Mouse (Mus musculus) intestine, embryonic 14.5 days (tissue): Measurements from ENCODE around the gene Pcgf2. TPM values are rescaled to one million over a fixed set of nuclear protein-coding genes. Genes with fewer than 3 reads are reported as not detected.
"Not testable (repeated sequence)": the region's sequence is repeated elsewhere in the genome, so short reads cannot be mapped to it uniquely, and the experiment has no call there.

Source experiments
- ATAC-seq: fragments of 200-750 bp; cut with Nextera tagmentation; replicated peaks from 2 replicates; pipeline ENCODE4 v1.8.0; 2017; ENCODE audit warnings: low read depth, moderate number of reproducible peaks, moderate TSS enrichment, moderate library complexity; ENCODE audit not compliant: low FRiP score, low TSS enrichment
- DNase-seq: peaks from one replicate; pipeline ENCODE4 v3.0.0-alpha.2; 2018; ENCODE audit warnings: low spot score
- H3K27ac ChIP-seq: fragments of 300-500 bp; sonication (generic); 2 replicates; pipeline ENCODE4 v1.5.1; 2014; ENCODE audit warnings: low read depth, mild to moderate bottlenecking, control low read depth
- H3K27me3 ChIP-seq: fragments of 300-500 bp; sonication (generic); replicated peaks from 2 replicates; pipeline ENCODE4 v1.6.1; 2014; ENCODE audit warnings: low read length, control low read depth; ENCODE audit not compliant: control insufficient read depth, insufficient read depth
- H3K36me3 ChIP-seq: fragments of 300-500 bp; sonication (generic); 2 replicates; pipeline ENCODE4 v1.6.1; 2014; ENCODE audit warnings: low read length, control low read depth; ENCODE audit not compliant: control insufficient read depth, insufficient read depth
- H3K4me1 ChIP-seq: fragments of 300-500 bp; sonication (generic); replicated peaks from 2 replicates; pipeline ENCODE4 v1.6.1; 2014; ENCODE audit warnings: low read length, control low read depth, mixed read lengths; ENCODE audit not compliant: control insufficient read depth, insufficient read depth
- H3K4me2 ChIP-seq: fragments of 300-500 bp; sonication (generic); 2 replicates; pipeline ENCODE4 v1.6.1; 2014; ENCODE audit warnings: low read length
- H3K4me3 ChIP-seq: fragments of 300-500 bp; sonication (generic); 2 replicates; pipeline ENCODE4 v1.5.1; 2014; ENCODE audit warnings: low read depth, low read length, control low read depth, mixed read lengths
- H3K9ac ChIP-seq: fragments of 300-500 bp; sonication (generic); 2 replicates; pipeline ENCODE4 v1.6.1; 2014; ENCODE audit warnings: mild to moderate bottlenecking, low read length
- H3K9me3 ChIP-seq: fragments of 300-500 bp; sonication (generic); 2 replicates; pipeline ENCODE4 v1.6.1; 2016; ENCODE audit warnings: low read length, control low read depth; ENCODE audit not compliant: control insufficient read depth
- WGBS: fragments of 180-500 bp; shearing (Covaris S2); extraction: QIAGEN DNeasy Blood & Tissue Kit; methylation state at CpG from one replicate; pipeline ENCODE4 v1.1.7; 2014; 5-methylcytosine and 5-hydroxymethylcytosine counted together
- polyA plus RNA-seq: library from polyadenylated mRNA; unstranded; fragments of >200 nt; fragmentation: Nextera tagmentation; extraction: Ambion mirVana; gene quantifications from 2 replicates; pipeline ENCODE4 v1.2.1, GENCODE M21; 2014

Gene Pcgf2
- polyA plus RNA-seq, 1 experiment from 2014 or later = 19.7 TPM

DNA sequence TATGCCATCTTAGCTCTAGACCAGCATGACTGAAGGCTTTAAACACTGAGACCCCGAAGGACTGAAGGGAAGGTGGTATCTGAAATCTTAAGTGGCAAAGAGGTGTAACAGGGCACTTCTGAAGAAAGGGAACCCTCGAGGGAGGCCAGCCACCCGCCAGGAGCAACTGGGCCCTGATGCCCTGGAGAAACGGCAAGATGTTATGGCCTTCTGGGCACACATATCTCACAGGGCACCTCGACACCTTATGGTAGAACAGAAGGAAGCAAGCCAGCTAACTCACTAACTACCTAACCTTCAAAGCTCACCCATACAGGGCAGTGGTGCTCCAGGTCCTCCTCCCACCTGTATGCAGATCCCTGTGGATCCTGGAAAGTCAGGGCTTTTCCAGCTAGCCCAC lies 41.9 kb upstream of the Pcgf2 start:
- 93% methylated on average over 5 of the region's 5 CpGs for WGBS
- DNase-seq (no peak), ATAC-seq (no peak)
- H3K9me3 ChIP-seq = no peaks in the 10 kb centered on the region
- no peak overlapping the region for H3K4me2 ChIP-seq
- H3K27me3 ChIP-seq = no peaks in the 10 kb centered on the region
- H3K9ac ChIP-seq = no peak overlapping the region
- H3K36me3 ChIP-seq = peaks cover 10% of the 10 kb centered on the region
- no peak overlapping the region for H3K27ac ChIP-seq
- no peak overlapping the region for H3K4me3 ChIP-seq
- peaks cover 18% of the 10 kb centered on the region for H3K4me1 ChIP-seq

DNA sequence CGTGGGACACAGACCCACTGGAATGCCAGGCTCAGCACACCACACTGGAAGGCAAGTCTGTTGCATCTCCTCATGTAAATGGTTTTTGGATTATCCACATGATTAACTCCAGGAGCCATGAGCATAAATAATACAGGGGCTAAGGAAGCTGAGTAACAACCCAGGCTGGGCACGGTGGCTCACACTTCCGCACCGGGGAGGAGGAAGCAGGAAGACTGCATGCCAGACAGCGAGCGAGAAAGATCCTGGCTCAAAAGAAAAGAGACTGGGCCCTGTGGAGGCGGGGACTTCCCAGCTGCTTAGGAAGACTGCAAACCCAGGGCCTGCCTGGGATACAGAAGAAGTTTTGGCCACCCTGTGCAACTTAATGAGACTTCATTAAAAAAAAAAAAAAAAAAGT lies 39.9 kb upstream of the Pcgf2 start:
- Histone ChIP-seq H3K9ac (no peak overlapping the region), H3K27ac (no peak overlapping the region), H3K9me3 (no peaks in the 10 kb centered on the region), H3K4me3 (no peak overlapping the region), H3K4me2 (no peak overlapping the region), H3K27me3 (no peaks in the 10 kb centered on the region), H3K4me1 (peaks cover 18% of the 10 kb centered on the region), H3K36me3 (no peaks in the 10 kb centered on the region)
- no peak for ATAC-seq
- 50% methylated on average over 7 of the region's 7 CpGs for WGBS
- no peak for DNase-seq

DNA sequence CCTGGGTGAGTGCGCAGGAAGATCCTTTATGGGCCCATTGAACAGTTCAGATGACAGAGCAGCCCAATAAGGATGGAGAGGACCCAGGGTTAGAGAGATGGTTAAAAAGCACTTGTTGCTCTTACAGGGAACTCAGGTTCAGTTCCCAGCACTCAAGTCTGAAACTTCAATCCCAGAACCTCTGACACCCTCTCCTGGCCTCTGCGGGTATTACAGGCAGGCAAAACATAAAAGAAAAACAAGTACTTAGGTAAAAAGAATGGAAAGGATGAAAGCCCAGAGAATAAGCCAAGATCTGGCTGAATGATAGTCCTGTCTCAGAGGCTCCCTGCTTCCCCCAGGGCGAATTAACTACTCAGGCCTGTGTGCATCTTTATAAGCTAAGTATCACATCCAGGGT lies 38.9 kb upstream of the Pcgf2 start:
- Histone ChIP-seq H3K4me2 (no peak overlapping the region), H3K9me3 (no peaks in the 10 kb centered on the region), H3K36me3 (no peaks in the 10 kb centered on the region), H3K9ac (no peak overlapping the region), H3K4me1 (peaks cover 18% of the 10 kb centered on the region), H3K4me3 (no peak overlapping the region), H3K27ac (no peak overlapping the region), H3K27me3 (no peaks in the 10 kb centered on the region)
- no peak for DNase-seq
- no peak for ATAC-seq
- WGBS = 92% methylated on average over 3 of the region's 3 CpGs

DNA sequence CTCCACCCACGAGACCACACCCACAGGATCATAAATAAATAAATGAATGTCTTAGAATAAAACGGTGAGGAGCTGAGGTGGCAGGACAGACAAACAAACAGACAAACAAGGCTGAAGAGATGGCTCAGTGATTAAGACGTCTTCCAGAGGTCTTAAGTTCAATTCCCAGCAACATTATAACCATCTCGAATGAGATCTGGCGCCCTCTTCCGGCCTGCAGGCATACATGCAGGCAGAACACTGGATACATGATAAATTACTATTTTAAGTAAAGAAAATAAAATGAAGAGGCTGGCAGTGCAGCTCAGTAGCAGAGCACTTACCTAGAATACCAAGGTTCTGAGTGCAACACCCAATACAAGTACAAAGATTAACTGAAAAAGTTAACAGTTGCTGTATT lies 38.4 kb upstream of the Pcgf2 start:
- Histone ChIP-seq H3K4me3 (no peak overlapping the region), H3K27me3 (no peaks in the 10 kb centered on the region), H3K27ac (no peak overlapping the region), H3K4me1 (peaks cover 20% of the 10 kb centered on the region), H3K36me3 (no peaks in the 10 kb centered on the region), H3K4me2 (no peak overlapping the region), H3K9me3 (no peaks in the 10 kb centered on the region), H3K9ac (no peak overlapping the region)
- WGBS = 65% methylated on average over 6 of the region's 6 CpGs
- ATAC-seq (no peak), DNase-seq (no peak)

DNA sequence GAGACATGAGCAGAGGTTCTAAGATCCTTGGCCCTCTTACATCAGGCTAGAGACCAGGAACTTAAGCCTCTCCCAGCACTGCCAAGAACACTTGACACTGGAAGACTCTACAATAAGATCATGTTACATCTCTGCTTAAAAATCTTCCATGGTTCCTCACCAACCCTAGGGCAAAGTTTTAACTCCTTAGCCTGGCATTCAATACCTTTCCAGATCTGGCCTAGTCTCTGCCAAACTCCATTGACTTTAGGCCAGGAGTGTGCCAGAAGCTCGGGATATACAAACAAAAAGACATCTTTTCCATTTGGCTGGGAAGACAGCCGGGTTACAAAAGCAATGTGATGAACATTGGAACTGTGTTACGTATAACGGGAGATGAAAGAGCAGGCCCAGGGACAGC lies 37.3 kb upstream of the Pcgf2 start:
- Histone ChIP-seq H3K27me3 (no peaks in the 10 kb centered on the region), H3K36me3 (0 out of 2 replicates have a peak, but pooled peaks cover 4% of the 10 kb centered on the region), H3K9ac (no peak overlapping the region), H3K9me3 (no peaks in the 10 kb centered on the region), H3K27ac (no peak overlapping the region), H3K4me1 (0 out of 2 replicates have a peak, but pooled peaks cover 10% of the 10 kb centered on the region), H3K4me2 (no peak overlapping the region), H3K4me3 (no peak overlapping the region)
- 64% methylated on average over 4 of the region's 4 CpGs for WGBS
- ATAC-seq (no peak), DNase-seq (no peak)

DNA sequence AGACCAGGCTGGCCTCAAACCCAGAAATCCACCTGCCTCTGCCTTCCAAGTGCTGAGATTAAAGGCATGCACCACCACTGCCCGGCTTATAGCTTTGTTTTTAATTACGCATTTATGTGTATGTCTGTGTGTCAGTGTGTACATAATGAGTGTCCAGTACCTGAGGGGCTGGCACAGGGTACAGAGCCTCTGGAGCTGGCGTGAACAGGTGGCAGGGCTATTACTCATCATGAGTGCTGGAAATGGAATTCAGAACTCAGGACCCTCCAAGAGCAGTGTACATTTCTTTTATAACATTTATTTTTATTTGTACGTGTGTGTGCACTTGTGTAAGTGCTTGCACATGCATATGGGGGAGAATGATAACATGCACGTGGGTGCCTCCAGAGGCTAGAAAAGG lies 36.3 kb upstream of the Pcgf2 start:
- Histone ChIP-seq H3K4me3 (no peak overlapping the region), H3K9me3 (no peaks in the 10 kb centered on the region), H3K27me3 (no peaks in the 10 kb centered on the region), H3K9ac (no peak overlapping the region), H3K4me1 (0 out of 2 replicates have a peak, but pooled peaks cover 10% of the 10 kb centered on the region), H3K27ac (no peak overlapping the region), H3K36me3 (peaks cover 12% of the 10 kb centered on the region), H3K4me2 (no peak overlapping the region)
- no peak; the same call in 1 of the 2 replicates for ATAC-seq
- 92% methylated on average over 5 of the region's 5 CpGs for WGBS
- no peak for DNase-seq

DNA sequence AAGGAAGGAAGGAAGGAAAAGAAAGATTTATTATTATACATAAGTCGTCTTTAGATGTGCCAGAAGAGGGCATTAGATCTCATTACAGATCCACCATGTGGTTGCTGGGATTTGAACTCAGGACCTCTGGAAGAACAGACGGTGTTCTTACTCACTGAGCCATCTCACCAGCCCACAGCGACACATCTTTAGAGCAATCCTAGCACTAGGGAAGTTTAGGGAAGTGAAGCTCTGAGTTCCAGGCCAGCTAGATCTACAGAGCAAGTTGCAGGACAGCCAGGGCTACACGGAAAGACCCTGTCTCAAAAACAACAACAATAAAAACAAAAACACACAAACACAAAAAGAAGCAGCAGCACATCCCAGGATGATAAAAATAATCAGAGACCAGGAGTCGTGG lies 34.5 kb upstream of the Pcgf2 start:
- DNase-seq, H3K27ac ChIP-seq, H3K27me3 ChIP-seq, ATAC-seq, H3K9ac ChIP-seq, H3K4me3 ChIP-seq, H3K4me2 ChIP-seq, H3K9me3 ChIP-seq, H3K4me1 ChIP-seq: not testable (repeated sequence)
- WGBS = 87% methylated on average over 5 of the region's 5 CpGs
- H3K36me3 ChIP-seq = peaks cover 28% of the 10 kb centered on the region

DNA sequence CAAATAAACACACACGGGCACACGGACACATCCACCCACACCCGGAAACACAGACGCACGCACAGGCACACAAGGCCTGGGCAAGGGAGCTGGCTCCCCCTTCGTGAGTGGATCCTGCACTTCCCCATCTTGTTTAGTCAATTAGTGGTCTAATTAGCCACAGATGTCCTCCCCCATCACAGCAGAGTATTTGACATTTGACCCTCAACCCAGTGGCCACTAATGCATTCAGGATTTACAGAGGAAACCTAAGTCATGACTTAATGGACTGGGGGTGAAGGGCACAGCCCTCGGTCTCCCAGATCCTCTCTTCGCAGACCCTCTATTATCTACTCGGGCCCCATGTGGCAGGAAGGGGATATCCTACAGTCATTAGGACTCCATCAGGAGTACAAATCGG lies 33.4 kb upstream of the Pcgf2 start:
- no peak overlapping the region for H3K4me2 ChIP-seq
- no peak overlapping the region for H3K27ac ChIP-seq
- ATAC-seq (no peak), DNase-seq (no peak)
- no peak overlapping the region for H3K9ac ChIP-seq
- peaks cover 37% of the 10 kb centered on the region for H3K36me3 ChIP-seq
- H3K9me3 ChIP-seq = no peaks in the 10 kb centered on the region
- 0 out of 2 replicates have a peak, but pooled peaks cover 3% of the 10 kb centered on the region for H3K4me1 ChIP-seq
- 30% methylated on average over 10 of the region's 10 CpGs for WGBS
- H3K4me3 ChIP-seq = no peak overlapping the region
- H3K27me3 ChIP-seq = no peaks in the 10 kb centered on the region

DNA sequence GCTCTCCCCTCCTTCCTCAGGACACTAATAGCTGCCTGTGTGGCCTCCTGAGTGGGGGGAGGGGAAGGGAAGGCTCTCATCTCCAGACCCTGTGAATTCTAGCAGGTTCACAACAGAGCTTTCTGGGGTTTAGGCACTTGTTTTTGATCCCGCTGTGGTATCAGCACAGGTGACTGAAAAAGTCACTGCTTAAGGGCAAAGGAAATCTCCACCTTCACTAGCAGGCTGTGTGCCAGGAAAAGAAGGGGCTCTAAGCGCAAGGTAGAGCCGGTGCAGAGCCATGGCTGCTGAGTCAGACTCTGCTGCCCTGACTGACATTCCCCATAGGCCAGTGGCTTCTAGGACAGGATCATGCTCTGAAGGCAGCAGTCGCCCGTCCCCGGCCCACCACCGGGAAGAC lies 28.4 kb upstream of the Pcgf2 start:
- Histone ChIP-seq H3K9ac (no peak overlapping the region), H3K27ac (no peak overlapping the region), H3K4me3 (no peak overlapping the region), H3K4me1 (no peaks in the 10 kb centered on the region), H3K9me3 (no peaks in the 10 kb centered on the region), H3K36me3 (peaks cover 84% of the 10 kb centered on the region), H3K4me2 (no peak overlapping the region), H3K27me3 (no peaks in the 10 kb centered on the region)
- ATAC-seq (no peak), DNase-seq (no peak)
- WGBS = 73% methylated on average over 7 of the region's 7 CpGs
